Mouse (Mus musculus): ENCODE results near the gene Prr19.
A peak's percentile ranks its signal among the peaks of the same experiment; 100 is the strongest.
"Not testable (repeated sequence)": the region's sequence is repeated elsewhere in the genome, so short reads cannot be mapped to it uniquely, and the experiment has no call there.

The Prr19 gene

DNA sequence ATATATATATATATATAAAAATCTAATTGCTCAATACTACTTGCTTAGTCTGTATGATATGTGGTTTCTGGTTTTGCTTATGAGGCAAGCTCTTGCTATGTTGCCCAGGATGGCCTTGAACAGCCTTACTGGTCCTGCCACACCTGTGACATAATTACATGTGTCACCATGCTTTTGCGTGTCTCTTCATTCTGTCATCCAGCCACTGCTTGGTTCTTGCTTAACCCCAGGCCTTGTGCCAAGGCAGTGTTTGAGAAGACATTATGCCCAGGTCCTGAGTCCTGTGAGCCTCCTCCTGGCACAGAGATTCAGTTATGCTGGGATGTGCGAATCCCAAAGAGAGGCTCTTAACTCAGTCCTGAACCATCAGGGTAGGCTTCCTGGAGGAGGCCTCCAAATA, 22.0 kb downstream of the Prr19 start:
- DNase-seq = no peak

DNA sequence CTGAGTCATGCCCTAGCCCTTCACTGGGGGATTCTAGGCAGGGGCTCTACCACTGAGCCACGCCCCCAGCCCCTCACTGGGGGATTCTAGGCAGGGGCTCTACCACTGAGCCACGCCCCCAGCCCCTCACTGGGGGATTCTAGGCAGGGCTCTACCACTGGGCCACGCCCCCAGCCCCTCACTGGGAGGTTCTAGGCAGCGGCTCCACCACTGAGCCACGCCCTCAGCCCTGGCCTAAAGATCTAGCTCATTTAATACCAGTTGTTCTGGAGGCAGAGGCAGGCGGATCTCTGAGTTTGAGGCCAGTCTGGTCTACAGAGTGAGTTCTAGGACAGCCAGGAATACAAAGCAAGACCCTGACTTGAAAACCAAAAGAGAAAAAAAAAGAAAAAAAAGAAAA, 24.2 kb downstream of the Prr19 start:
- not testable (repeated sequence) for DNase-seq

DNA sequence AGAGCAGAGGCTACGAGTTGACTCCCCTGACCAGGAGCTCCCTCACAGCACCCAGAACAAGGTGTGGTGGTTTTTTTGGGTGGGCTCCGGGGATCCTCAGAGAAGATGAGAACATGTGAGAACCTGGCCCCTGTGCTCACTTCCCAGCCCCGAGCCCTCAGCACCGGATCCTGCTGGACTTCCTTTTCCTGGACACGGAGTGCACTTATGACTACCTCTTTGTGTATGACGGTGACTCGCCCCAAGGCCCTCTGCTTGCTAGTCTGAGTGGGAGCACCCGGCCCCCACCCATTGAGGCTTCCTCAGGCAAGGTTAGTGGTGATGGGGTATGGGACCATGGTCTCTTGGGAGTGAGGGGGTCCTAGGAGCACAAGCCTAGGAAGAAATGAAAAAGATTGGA, 25.0 kb downstream of the Prr19 start:
- DNase-seq = no peak

DNA sequence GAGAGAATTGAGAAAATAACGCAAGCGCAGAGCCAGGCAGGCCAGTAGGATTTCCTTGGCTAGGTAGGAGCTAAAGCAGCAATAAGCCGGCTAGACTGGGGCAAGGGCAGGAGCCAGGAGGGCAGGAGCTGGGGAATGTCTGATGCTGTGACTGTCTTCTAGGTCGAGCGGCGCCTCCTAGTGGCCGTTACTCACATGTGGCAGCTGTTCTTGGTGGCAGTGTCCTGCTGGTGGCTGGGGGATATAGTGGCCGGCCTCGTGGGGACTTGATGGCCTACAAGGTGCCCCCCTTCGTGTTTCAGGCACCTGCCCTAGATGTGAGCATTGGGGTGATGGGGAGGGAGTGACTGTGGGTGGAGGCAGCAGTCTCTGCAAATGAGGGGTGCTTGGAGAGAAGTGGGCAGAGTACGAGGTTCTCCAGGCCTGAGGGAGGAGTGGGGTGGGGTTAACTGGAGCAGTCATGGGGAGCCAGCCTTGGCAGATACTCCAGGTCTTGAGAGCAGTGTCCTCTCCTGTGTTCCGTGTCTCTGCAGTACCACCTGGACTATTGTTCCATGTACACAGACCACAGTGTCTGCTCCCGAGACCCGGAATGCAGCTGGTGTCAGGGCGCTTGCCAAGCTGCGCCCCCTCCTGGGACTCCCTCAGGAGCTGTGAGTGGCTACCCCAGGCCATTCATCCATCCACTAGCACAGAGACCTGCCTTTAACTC, 32.5 kb downstream of the Prr19 start:
- DNase-seq = peak; percentile 60

DNA sequence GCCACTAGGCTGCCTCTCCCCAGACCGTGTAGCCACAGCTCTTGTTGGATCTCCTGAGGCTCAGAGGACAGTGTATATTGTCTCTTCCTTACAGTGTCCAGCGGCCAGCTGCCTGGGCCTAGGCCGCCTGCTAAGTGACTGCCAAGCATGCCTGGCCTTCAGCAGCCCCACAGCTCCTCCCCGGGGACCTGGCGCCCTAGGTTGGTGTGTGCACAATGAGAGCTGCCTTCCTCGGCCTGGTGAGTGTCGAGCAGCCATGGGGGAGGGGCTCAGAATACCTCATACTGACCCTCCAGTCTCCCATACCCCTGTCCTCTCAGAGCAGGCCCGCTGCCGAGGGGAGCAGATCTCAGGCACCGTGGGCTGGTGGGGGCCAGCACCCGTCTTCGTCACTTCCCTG, 33.3 kb downstream of the Prr19 start:
- DNase-seq = no peak

DNA sequence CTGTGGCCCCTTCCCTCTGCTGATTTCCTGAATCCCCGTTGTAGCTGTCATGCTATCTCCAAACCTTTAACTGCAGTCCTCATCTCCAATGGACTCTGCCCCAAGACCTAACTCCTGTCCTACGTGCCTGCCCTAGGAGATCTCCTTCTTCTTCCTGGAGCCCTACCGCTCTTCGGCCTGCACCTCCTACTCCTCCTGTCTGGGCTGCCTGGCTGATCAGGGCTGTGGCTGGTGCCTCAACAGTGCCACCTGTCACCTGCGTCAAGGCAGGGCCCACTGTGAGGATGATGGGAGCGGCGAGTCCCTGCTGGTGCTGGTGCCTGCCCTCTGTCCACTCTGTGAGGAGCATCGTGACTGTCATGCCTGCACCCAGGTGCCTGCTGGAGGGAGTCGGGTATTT, 38.1 kb downstream of the Prr19 start:
- no peak for DNase-seq

DNA sequence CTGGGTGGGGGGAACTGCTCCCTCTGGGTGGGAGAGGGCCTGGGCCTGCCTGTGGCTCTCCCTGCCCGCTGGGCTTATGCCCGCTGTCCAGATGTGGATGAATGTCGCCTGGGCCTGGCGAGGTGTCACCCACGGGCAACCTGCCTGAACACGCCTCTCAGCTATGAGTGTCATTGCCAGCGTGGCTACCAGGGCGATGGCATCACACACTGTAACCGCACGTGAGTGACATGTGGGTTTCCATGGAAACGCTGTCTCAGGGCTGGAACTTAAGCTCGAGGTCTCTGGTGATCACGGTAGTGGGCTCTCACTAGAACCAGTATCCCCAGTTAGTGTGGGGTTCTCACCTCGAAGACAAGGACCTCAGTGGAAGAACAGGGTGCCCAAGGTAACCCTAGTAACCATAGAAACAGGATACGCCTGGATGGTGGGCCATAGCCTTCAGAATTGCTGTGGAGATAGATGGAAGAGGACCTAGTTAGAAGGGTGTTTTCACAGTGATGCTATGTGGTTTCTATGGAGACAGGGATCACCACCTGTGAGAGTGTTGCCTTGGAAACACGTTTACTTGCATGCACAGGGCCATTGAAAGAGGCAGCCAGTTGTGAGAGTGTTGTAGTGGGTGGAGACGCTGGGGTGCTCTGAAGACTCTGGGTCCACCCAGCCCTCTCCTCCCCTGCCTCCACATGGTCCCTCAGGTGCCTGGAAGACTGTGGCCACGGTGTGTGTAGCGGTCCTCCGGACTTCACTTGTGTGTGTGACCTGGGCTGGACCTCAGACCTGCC, 40.0 kb downstream of the Prr19 start:
- no peak for DNase-seq

DNA sequence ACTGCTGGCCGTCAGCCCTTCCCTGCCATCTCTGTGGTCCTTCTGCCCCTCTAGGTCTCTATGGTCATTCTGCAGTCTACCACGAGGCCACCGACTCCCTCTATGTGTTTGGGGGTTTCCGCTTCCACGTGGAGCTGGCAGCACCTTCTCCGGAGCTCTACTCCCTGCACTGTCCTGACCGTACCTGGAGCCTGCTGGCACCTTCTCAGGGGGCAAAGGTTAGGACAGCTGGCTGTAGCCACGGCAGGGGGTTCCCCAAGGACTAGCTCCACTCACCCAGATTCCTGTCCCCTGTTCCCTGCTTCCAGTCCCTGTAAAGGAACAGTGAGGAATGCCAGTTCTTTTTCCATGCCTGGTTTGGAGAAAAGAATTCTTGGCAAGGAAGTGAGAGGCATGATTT, 47.6 kb downstream of the Prr19 start:
- DNase-seq = no peak
